Mouse (Mus musculus): ENCODE data around the gene Gm21983.
A peak's percentile ranks its signal among the peaks of the same experiment; 100 is the strongest.

Gm21983 gene

GRCm38 (mm10) chr7:27180837-27181695 lies at the start of gene Gm21983, which contains the start of gene Mia:
Gene Gm21983, minus strand, starts transcription at chr7:27181086.
Gene Mia, minus strand, starts transcription at chr7:27181157.
- DNase-seq: no peak

DNA sequence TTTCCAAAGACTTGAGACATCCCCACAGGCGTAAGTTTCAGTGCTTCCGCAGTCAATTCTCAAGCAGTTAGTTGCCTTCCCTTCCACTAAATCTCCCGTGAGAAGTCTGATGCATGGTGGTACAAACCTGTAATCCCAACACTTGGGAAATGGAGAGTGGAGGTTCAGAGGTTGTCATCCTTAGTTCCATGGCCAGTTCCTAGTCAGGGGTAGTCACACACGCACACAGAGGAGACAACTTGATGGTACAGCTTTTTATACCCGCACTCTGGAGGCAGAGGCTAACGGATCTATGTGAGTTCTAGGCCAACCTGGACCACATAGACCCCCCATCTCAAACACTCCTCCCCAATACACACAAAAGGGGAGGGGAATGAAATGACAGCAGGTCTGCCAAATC lies 48.0 kb upstream of the Gm21983 start:
- no peak for DNase-seq

- peak; percentile 92 for DNase-seq
Measured at GRCm38 (mm10) chr7:27228281-27228821, 47.5 kb upstream of the Gm21983 start, which contains the start of gene Itpkc. Gene Itpkc, minus strand, starts transcription at chr7:27228661.

- DNase-seq: no peak
Measured at GRCm38 (mm10) chr7:27227676-27228075, 46.8 kb upstream of the Gm21983 start.

DNA sequence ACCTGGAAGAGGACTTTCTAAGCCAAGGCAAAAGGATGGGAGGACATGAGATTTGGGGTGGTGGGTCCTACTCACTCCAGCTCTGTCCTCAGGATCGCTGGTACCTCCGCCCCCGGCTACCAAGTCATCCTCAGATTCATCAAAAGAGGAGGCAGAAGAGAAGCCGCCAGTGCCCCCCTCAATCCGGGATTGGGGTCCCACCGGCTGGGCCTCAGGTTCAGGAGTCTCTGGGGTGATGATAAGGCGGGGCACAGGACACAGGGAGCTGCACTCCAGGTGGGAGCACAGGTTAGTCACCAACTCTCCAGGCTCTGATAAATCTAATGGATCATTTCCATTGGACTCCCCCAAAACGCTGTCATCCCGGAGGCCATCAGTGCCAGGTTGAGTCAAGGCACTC lies 46.4 kb upstream of the Gm21983 start:
- no peak for DNase-seq

GRCm38 (mm10) chr7:27224877-27225575 lies 44.1 kb upstream of the Gm21983 start:
- no peak for DNase-seq

GRCm38 (mm10) chr7:27222538-27222937 lies 41.7 kb upstream of the Gm21983 start:
- no peak for DNase-seq

- DNase-seq: no peak
Measured at GRCm38 (mm10) chr7:27221939-27222338, 41.1 kb upstream of the Gm21983 start.

DNA sequence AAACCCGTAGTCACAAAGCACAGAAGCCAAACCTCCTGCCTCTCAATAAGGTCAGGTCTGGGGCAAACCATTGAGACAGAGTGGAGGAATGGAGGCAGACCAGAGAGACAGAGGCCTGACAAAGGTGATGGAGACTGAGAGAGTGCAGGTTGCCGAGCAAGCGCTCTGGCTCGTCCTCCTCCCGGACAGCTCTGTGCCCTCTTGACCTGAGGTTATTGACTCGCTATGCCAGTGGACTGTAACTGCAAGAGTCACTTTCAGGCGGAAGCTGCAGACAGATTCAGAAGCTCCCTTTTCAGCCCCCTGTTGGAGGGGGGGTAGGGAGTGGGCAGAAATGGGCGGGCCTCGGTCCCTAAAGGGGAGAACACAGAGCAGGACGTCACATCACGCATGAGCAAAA lies 39.1 kb upstream of the Gm21983 start:
- no peak for DNase-seq

DNA sequence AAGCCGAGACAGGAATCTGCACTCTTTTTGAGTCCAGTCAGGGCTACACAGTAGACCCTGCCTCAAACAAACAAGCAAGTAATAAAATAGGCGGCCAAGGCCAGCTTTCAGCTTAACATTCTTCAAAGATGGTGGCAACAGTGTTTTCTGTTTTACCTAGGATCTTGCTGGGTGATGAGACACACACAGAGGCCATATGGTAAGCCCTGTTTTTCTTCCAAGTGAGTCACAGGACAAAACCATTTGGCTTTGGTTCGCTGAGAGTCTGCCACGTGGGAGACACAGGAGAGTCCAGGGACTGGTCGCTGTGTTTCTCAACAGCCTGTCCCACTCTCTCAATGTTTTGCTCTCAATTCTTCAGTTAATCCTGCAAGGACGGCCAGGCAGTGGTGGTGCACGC lies 37.7 kb upstream of the Gm21983 start:
- DNase-seq: no peak

- DNase-seq: no peak
Measured at GRCm38 (mm10) chr7:27212626-27213025, 31.7 kb upstream of the Gm21983 start.

- DNase-seq: peak; percentile 4
Measured at GRCm38 (mm10) chr7:27203730-27204449, 23.0 kb upstream of the Gm21983 start.

GRCm38 (mm10) chr7:27198779-27199178 lies 17.9 kb upstream of the Gm21983 start:
- no peak for DNase-seq

- no peak for DNase-seq
Measured at GRCm38 (mm10) chr7:27198355-27198754, 17.5 kb upstream of the Gm21983 start.

DNA sequence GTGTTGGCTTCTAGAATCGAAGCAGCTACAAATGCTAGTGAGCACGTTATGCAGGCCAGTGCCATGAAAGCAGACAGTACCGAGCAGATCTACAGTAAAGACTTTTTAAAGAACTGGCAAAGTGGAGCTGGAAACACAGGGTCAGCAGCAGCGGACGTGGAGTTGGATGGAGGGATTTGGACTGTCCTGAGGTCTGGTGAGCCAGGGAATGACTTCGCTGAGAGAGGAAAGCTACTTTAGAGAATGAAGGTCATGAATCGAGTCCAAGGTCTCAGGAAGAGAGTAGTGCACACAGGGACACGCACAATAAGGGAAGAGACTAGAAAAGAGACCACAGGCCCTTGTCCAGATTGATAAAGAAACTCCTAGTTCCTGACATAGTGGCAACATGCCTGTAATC lies 16.7 kb upstream of the Gm21983 start:
- no peak for DNase-seq

GRCm38 (mm10) chr7:27197136-27197535 lies 16.2 kb upstream of the Gm21983 start:
- no peak for DNase-seq

GRCm38 (mm10) chr7:27195681-27196611 lies 15.1 kb upstream of the Gm21983 start, which contains the start of the genes BC024978 and Snrpa:
Gene BC024978, plus strand, starts transcription at chr7:27195781.
Gene Snrpa, minus strand, starts transcription at chr7:27196271.
- peak; percentile 95 for DNase-seq

GRCm38 (mm10) chr7:27193731-27194130 lies 12.8 kb upstream of the Gm21983 start:
- DNase-seq: no peak

GRCm38 (mm10) chr7:27192434-27192833 lies 11.5 kb upstream of the Gm21983 start:
- DNase-seq: no peak

DNA sequence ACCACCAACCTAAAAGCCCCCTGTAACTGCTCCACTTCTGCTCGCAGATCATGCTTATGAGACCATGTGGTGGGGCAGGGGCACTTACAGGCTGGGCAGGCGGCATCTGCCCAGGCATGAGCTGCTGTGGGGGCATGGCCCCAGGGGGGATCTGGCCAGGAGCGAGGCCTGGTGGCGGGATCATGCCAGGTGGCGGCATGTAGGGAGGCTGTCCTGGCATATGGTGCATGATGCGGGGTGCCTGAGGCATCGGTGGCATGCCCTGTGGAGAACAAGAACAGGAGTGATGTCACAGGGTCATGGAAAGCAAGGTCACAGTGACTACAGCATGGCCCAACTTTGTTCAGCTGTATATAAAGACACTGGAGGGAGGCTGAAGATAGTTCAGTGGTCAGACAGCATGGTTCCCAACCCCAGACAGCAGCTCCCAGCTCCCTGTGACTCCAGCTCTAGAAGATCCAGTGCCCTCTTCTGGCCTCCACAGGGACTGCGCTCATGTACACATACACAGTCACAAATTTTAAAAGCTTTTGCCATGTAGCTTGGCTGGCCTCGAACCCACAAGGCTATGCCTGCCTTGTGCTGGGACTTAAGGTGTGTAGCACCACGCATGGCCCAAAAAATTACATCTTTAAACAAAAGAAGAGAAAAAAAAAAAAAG lies 8.5 kb upstream of the Gm21983 start:
- DNase-seq: no peak

DNA sequence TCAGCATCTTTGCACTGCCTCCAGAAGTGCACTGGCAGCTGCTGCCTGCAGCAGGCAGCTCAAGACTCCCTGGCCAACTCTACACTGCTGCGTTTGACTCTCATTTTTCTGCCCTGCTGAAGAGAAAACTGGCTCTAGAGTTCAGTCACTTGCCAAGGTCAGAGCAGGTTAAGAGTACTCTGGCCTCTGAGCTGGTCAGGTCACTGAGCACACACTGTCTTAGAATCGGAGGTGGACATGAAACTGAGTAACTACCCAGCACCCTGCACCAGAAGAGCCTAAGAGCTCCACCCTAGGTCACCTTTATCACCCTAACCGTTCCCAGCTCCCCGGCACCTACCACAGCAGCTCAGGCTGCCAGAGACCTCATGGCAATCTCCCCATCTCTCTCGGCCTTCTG lies 5.1 kb upstream of the Gm21983 start:
- DNase-seq: no peak

Data from thymus, postnatal 14 days (tissue).